Mouse (Mus musculus): ENCODE measurements around the gene Gm27029. TPM values are rescaled to one million over a fixed set of nuclear protein-coding genes. Genes with fewer than 3 reads are reported as not detected.
A peak's percentile ranks its signal among the peaks of the same experiment; 100 is the strongest.
"Not testable (repeated sequence)": the region's sequence is repeated elsewhere in the genome, so short reads cannot be mapped to it uniquely, and the experiment has no call there.

The Gm27029 gene
- polyA plus RNA-seq, 1 experiment: 3.7 TPM

DNA sequence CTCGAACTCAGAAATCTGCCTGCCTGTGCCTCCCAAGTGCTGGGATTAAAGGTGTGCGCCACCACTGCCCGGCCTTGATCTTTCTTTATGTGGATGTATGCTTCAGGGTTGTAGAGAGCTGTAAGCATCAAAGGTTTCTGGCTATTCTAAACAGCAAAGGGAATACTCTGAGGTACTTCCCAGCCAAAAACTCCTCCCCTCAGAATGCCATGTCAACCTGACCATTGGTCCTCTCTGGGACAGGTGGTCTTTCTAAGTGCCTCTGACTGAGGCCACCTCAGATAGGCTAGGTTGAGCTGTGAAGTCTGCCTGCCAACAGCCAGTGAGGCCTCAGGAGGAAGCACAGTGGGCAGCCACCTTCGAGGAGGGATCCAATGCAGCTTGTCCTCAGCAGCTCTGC lies 24.3 kb upstream of the Gm27029 start:
- no peak for TF ChIP-seq GATA1 (IDR thresholded peaks at IDR 0.05; ENCODE audit: low read length)
- no peak for TF ChIP-seq TAL1 (IDR thresholded peaks at IDR 0.05; ENCODE audit: low read length)
- Histone ChIP-seq H3K4me1 (ENCODE audit: control insufficient read depth) (peaks cover 62% of the 10 kb centered on the region), H3K9me3 (ENCODE audit: control insufficient read depth, low read length) (no peaks in the 10 kb centered on the region), H3K4me3 (replicated peaks) (peak overlapping the region; percentile 88), H3K27me3 (ENCODE audit: control insufficient read depth) (no peaks in the 10 kb centered on the region), H3K36me3 (ENCODE audit: control insufficient read depth) (peaks cover 43% of the 10 kb centered on the region)

DNA sequence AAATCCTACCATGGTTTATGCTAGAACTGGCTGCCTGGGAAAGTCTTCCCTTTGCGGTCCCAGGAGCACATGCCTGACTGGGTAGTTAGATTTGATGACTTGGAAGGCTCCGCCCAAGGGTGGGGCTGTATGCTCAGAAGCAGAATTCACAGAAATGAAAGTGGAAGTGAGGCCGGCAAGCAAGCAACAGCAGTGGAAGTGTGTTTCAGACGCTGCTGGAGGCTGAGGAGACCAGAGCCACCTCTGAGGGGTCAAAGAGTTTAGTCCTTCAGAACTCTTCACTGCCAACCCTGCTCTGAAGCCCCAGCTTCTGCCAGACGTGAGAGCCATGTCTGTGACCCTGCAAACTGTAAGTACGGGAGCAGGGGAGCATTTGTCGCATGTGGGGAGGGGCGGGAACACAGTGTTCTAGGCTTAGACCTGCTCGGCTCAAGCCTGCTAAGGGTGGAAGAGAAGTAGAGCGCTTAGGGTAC lies 23.7 kb upstream of the Gm27029 start, which contains the start of gene Ifi35:
Gene Ifi35 (plus strand): TSS at position 134 of the 473 bp plus-strand sequence.
- H3K4me3 ChIP-seq (replicated peaks): peak within 1 kb of the TSS; percentile 88
- H3K36me3 ChIP-seq (ENCODE audit: control insufficient read depth): peaks cover 43% of the 10 kb centered on the region
- H3K27me3 ChIP-seq (ENCODE audit: control insufficient read depth): no peaks in the 10 kb centered on the region
- TF ChIP-seq GATA1 (IDR thresholded peaks at IDR 0.05; ENCODE audit: low read length) (no peak), TAL1 (IDR thresholded peaks at IDR 0.05; ENCODE audit: low read length) (no peak)
- H3K4me1 ChIP-seq (ENCODE audit: control insufficient read depth): peaks cover 68% of the 10 kb centered on the region
- no peaks in the 10 kb centered on the region for H3K9me3 ChIP-seq (ENCODE audit: control insufficient read depth, low read length)

DNA sequence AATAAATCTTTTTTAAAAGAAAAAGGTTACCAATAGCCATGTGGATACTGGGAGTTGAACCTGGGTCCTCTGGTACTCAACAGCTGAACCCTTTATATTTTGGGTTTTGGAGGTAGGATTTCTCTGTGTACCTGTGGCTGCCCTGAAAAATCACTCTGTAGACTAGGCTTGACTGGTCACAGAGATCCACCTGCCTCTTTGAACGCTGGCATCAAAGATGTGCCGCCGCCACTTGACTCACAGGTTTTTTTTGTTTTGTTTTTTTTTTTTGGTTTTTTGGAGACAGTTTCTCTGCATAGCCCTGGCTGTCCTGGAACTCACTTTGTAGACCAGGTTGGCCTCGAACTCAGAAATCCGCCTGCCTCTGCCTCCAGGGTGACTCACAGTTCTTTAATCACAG lies 23.2 kb upstream of the Gm27029 start:
- TF ChIP-seq TAL1 (IDR thresholded peaks at IDR 0.05; ENCODE audit: low read length) (no peak), GATA1 (IDR thresholded peaks at IDR 0.05; ENCODE audit: low read length) (no peak)
- peaks cover 73% of the 10 kb centered on the region for H3K4me1 ChIP-seq (ENCODE audit: control insufficient read depth)
- no peaks in the 10 kb centered on the region for H3K27me3 ChIP-seq (ENCODE audit: control insufficient read depth)
- H3K9me3 ChIP-seq (ENCODE audit: control insufficient read depth, low read length): no peaks in the 10 kb centered on the region
- peak overlapping the region; percentile 88 for H3K4me3 ChIP-seq (replicated peaks)
- peaks cover 48% of the 10 kb centered on the region for H3K36me3 ChIP-seq (ENCODE audit: control insufficient read depth)

DNA sequence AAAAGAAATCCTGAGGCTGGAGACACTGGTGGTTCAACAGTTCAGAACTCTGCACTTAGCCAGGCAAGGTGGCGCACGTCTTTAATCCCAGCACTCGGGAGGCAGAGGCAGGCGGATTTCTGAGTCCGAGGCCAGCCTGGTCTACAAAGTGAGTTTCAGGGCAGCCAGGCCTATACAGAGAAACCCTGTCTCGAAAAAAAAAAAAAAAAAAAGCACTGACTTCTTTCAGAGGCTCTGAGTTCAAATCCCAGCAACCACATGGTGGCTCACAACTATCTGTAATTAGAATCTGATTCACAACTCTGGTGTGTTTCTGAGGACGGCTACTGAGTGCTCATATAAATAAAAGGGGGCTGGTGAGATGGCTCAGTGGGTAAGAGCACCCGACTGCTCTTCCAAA lies 22.3 kb upstream of the Gm27029 start:
- H3K4me1 ChIP-seq (ENCODE audit: control insufficient read depth): peaks cover 69% of the 10 kb centered on the region
- not testable (repeated sequence) for H3K9me3 ChIP-seq (ENCODE audit: control insufficient read depth, low read length)

GRCm38 (mm10) chr11:101446319-101446718 lies 21.7 kb upstream of the Gm27029 start:
- H3K36me3 ChIP-seq (ENCODE audit: control insufficient read depth): peaks cover 39% of the 10 kb centered on the region
- peaks cover 65% of the 10 kb centered on the region for H3K4me1 ChIP-seq (ENCODE audit: control insufficient read depth)
- no peak overlapping the region for H3K4me3 ChIP-seq (replicated peaks)
- no peaks in the 10 kb centered on the region for H3K27me3 ChIP-seq (ENCODE audit: control insufficient read depth)
- TF ChIP-seq GATA1 (IDR thresholded peaks at IDR 0.05; ENCODE audit: low read length) (no peak), TAL1 (IDR thresholded peaks at IDR 0.05; ENCODE audit: low read length) (no peak)
- H3K9me3 ChIP-seq (ENCODE audit: control insufficient read depth, low read length): no peaks in the 10 kb centered on the region

More for the DNA sequence above, 22.3 kb upstream of the Gm27029 start:
- H3K27me3 ChIP-seq (ENCODE audit: control insufficient read depth); H3K4me3 ChIP-seq (replicated peaks): not testable (repeated sequence)
- H3K36me3 ChIP-seq (ENCODE audit: control insufficient read depth): peaks cover 44% of the 10 kb centered on the region

GRCm38 (mm10) chr11:101442760-101443159 lies 18.2 kb upstream of the Gm27029 start:
- no peak for TF ChIP-seq TAL1 (IDR thresholded peaks at IDR 0.05; ENCODE audit: low read length)
- no peak for TF ChIP-seq GATA1 (IDR thresholded peaks at IDR 0.05; ENCODE audit: low read length)
- no peaks in the 10 kb centered on the region for H3K9me3 ChIP-seq (ENCODE audit: control insufficient read depth, low read length)
- no peaks in the 10 kb centered on the region for H3K27me3 ChIP-seq (ENCODE audit: control insufficient read depth)
- H3K4me3 ChIP-seq (replicated peaks): peak overlapping the region; percentile 73
- peaks cover 40% of the 10 kb centered on the region for H3K4me1 ChIP-seq (ENCODE audit: control insufficient read depth)
- H3K36me3 ChIP-seq (ENCODE audit: control insufficient read depth): peaks cover 35% of the 10 kb centered on the region

DNA sequence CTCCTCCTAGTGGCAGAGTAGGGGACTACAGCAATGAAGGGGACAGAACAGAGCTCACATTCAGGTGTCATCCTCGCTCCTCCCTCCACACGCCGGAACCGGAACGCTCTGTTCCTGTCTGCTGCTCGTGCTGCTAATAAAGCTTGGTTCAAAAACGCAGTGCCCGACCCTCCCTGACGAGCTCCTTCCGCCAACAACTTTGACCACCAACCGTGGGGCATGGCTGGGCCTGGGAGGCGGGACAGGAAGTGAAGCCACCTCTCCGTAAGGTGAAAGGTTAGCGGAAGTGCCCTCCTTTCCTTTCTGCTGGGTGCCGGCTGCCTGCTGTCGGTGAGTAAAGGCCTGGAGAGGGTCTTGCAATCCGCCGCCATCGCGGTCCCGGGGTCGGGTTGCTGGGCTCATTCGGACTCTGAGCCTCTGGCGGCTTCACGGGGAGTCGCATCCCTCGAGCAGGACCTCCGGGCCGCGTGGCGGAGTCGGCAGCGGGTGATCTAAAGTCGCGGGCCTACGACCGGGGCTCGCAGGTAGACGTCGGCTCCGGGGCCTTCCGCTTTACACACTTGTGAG lies 17.6 kb upstream of the Gm27029 start, which contains the start of gene Rpl27:
Gene Rpl27 (plus strand): TSS at position 172 of the 567 bp plus-strand sequence.
- Histone ChIP-seq H3K4me1 (ENCODE audit: control insufficient read depth) (peaks cover 35% of the 10 kb centered on the region), H3K9me3 (ENCODE audit: control insufficient read depth, low read length) (no peaks in the 10 kb centered on the region), H3K4me3 (replicated peaks) (peak within 1 kb of the TSS; percentile 73), H3K36me3 (ENCODE audit: control insufficient read depth) (peaks cover 35% of the 10 kb centered on the region), H3K27me3 (ENCODE audit: control insufficient read depth) (no peaks in the 10 kb centered on the region)
- TF ChIP-seq TAL1 (IDR thresholded peaks at IDR 0.05; ENCODE audit: low read length) (no peak), GATA1 (IDR thresholded peaks at IDR 0.05; ENCODE audit: low read length) (no peak)

DNA sequence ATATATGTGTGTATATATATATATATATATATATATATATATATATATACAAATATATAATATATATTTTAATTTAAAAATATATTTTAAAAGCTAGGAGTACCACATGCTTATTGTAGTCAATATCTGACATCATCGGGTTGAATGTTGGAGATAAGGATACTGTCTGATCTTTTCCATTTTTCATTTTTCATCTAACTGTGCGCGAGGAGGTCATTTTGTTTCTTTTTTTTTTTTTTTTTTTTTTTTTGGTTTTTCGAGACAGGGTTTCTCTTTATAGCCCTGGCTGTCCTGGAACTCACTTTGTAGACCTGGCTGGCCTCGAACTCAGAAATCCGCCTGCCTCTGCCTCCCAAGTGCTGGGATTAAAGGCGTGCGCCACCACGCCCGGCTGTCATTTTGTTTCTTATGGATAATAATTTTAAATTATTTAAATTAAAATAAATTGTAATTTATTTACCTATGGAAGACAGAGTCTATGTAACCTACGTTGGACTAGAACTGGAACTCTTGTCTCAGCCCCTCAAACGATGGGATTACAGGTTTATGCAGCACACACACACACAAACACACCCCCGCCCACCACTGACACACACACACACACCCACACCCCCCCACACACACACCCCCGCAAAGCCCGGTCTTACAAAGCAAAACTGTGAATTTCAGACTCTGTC lies 17.0 kb upstream of the Gm27029 start:
- Histone ChIP-seq H3K36me3 (ENCODE audit: control insufficient read depth) (peaks cover 35% of the 10 kb centered on the region), H3K4me3 (replicated peaks) (peak overlapping the region; percentile 73), H3K4me1 (ENCODE audit: control insufficient read depth) (peaks cover 35% of the 10 kb centered on the region)
- H3K27me3 ChIP-seq (ENCODE audit: control insufficient read depth); H3K9me3 ChIP-seq (ENCODE audit: control insufficient read depth, low read length): not testable (repeated sequence)

- not testable (repeated sequence) for H3K9me3 ChIP-seq (ENCODE audit: control insufficient read depth, low read length); H3K4me3 ChIP-seq (replicated peaks); H3K27me3 ChIP-seq (ENCODE audit: control insufficient read depth)
- H3K4me1 ChIP-seq (ENCODE audit: control insufficient read depth): peaks cover 13% of the 10 kb centered on the region
- peaks cover 31% of the 10 kb centered on the region for H3K36me3 ChIP-seq (ENCODE audit: control insufficient read depth)
These were observed 13.4 kb upstream of the Gm27029 start for GRCm38 (mm10) chr11:101438006-101438405.
